Mouse (Mus musculus): Measurements from ENCODE around the gene AA792892. TPM values are rescaled to one million over a fixed set of nuclear protein-coding genes. Genes with fewer than 3 reads are reported as not detected.

AA792892 gene
- 0.47 TPM in 1 of 2 replicates, not detected in the other for total RNA-seq (2023)

DNA sequence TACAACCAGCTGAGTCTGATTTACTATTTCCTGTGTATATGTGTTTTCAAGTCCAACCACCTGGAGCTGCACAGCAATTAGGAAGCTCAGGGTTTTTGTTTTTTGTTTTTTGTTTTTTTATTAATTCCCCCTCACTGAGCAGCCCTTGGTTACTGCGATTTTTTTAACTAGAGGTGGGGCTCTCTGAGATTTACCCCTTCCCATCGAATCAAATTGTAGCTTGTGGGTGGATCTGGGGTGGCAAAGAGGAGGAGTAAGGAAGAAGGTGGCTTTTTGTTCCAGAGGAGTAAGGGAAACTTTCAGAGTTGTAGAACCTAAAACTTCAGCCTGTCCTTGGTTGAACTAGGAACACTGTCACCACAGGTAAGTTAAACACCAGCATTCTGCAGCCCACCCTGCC lies at the start of gene AA792892:
TSS of gene AA792892 (plus strand) at position 301 of the 400 bp plus-strand sequence.

GRCm38 (mm10) chr5:94306696-94307095 lies 32.9 kb upstream of the AA792892 start, which contains the start of gene A430089I19Rik:
Gene A430089I19Rik, minus strand, starts transcription at chr5:94306796.

DNA sequence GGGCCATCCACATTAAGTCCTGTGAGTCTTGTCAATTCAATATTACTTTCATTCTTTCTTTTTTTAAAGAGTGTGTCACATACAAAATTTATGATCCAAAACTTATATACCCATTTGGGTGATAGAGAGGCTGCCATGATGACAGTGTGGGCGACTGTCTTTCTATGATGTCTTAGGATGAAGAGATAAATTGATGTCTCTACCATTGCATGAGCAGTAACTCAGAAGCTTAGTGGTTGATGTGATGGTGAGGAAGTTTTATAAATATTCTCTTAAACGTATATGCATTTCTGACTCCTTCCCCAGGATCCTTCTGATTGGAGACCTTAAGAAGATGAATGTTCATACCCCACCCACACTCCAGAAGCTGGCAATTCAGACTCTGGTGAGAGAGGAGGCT lies 25.4 kb upstream of the AA792892 start, which contains the start of gene Gm6502:
TSS of gene Gm6502 (plus strand) at position 301 of the 400 bp plus-strand sequence.

Other genes with a start within 250 kb of the AA792892 start
- gene Gm3106, start 121.7 kb upstream of the AA792892 start, total RNA-seq (2023): not detected in 2 replicates
- gene A430089I19Rik, start 33.0 kb upstream of the AA792892 start, total RNA-seq (2023): not detected in 2 replicates
- not detected in 2 replicates for gene Gm6502, start 25.3 kb upstream of the AA792892 start, total RNA-seq (2023)
- not detected in 2 replicates for gene Gm7682, start 106.0 kb downstream of the AA792892 start, total RNA-seq (2023)
- not detected in 2 replicates for gene Gm3139, start 186.5 kb downstream of the AA792892 start, total RNA-seq (2023)